Comparison of ENCODE assay signal across 15 mouse cellular contexts in genomic region chr5:113780082-113780752, GRCm38 (mm10). TPM values are rescaled to one million over a fixed set of nuclear protein-coding genes. Genes with fewer than 3 reads are reported as not detected.
DNase-seq lines count a peak whose midpoint lies in the region; ATAC-seq lines count a peak whose summit lies in the region.
"Had no signal": no experiment of that assay in that cellular context is flagged by ENCODE, and none has a peak within 500 bp of the region (broad histone marks: within the 10 kb centered on the region; RNA-seq: fewer than 3 reads in every experiment).

No protein-coding gene starts in this region.

- H3K27ac ChIP-seq in forebrain, embryonic 13.5 days = no peak overlapping the region
- H3K27ac ChIP-seq in forebrain, embryonic 11.5 days (ENCODE audit: low read depth, low read length) = no peak overlapping the region
- H3K27ac ChIP-seq in liver, embryonic 11.5 days (ENCODE audit: low read depth, low read length) = no peak overlapping the region
- H3K27ac ChIP-seq in hindbrain, embryonic 15.5 days (replicated peaks) = no peak overlapping the region
- no peak overlapping the region for H3K27ac ChIP-seq in midbrain, embryonic 14.5 days (replicated peaks; ENCODE audit: low read depth, low read length)
- H3K27ac ChIP-seq: lung, embryonic 15.5 days had no signal

- H3K4me3 ChIP-seq in forebrain, embryonic 13.5 days = no peak overlapping the region
- H3K4me3 ChIP-seq in forebrain, embryonic 11.5 days (ENCODE audit: low read depth, low read length) = no peak overlapping the region
- no peak overlapping the region for H3K4me3 ChIP-seq in liver, embryonic 11.5 days (ENCODE audit: low read depth, low read length)
- no peak overlapping the region for H3K4me3 ChIP-seq in hindbrain, embryonic 15.5 days
- H3K4me3 ChIP-seq in midbrain, embryonic 14.5 days (replicated peaks; ENCODE audit: low read depth, low read length) = no peak overlapping the region
- H3K4me3 ChIP-seq: lung, embryonic 15.5 days had no signal

- no peak for DNase-seq in forebrain, embryonic 11.5 days (ENCODE audit: low spot score)
- no peak for DNase-seq in liver, embryonic 11.5 days (ENCODE audit: low spot score)
- no peak for DNase-seq in liver
- no peak for DNase-seq in midbrain, embryonic 14.5 days
- no peak for DNase-seq in testis, postnatal 14 days (ENCODE audit: low spot score)
- no peak for DNase-seq in embryo, embryonic 10 days (ENCODE audit: low spot score)
- DNase-seq: cerebellum, adult 2 months; heart, postnatal 4 days; kidney, adult 8-10 months; retina, postnatal 1 day had no signal

- peak; percentile 33; the same call in 1 of the 2 replicates for ATAC-seq in forebrain, embryonic 13.5 days
- no peak for ATAC-seq in forebrain, embryonic 11.5 days (replicated peaks; ENCODE audit: low FRiP score)
- peak; percentile 26; the same call in 1 of the 2 replicates for ATAC-seq in liver, embryonic 11.5 days (replicated peaks; ENCODE audit: low FRiP score)
- ATAC-seq in hindbrain, embryonic 15.5 days (ENCODE audit: low FRiP score, low read depth) = peak; percentile 74
- peak; percentile 40; the same call in 1 of the 2 replicates for ATAC-seq in midbrain, embryonic 14.5 days (ENCODE audit: low FRiP score, low TSS enrichment)
- ATAC-seq: forebrain, embryonic 16.5 days; Patski had no signal

- H3K9ac ChIP-seq in forebrain, embryonic 13.5 days = no peak overlapping the region
- H3K9ac ChIP-seq in forebrain, embryonic 11.5 days (ENCODE audit: low read length) = no peak overlapping the region
- no peak overlapping the region for H3K9ac ChIP-seq in liver, embryonic 11.5 days (ENCODE audit: low read depth, low read length)
- no peak overlapping the region for H3K9ac ChIP-seq in hindbrain, embryonic 15.5 days
- no peak overlapping the region for H3K9ac ChIP-seq in midbrain, embryonic 14.5 days (replicated peaks; ENCODE audit: low read length)
- H3K9ac ChIP-seq: lung, embryonic 15.5 days had no signal

- no peaks in the 10 kb centered on the region for H3K9me3 ChIP-seq in forebrain, embryonic 13.5 days (replicated peaks)
- no peaks in the 10 kb centered on the region for H3K9me3 ChIP-seq in forebrain, embryonic 11.5 days (ENCODE audit: control insufficient read depth, low read length)
- no peaks in the 10 kb centered on the region for H3K9me3 ChIP-seq in liver, embryonic 11.5 days (ENCODE audit: control insufficient read depth, low read length)
- no peaks in the 10 kb centered on the region for H3K9me3 ChIP-seq in hindbrain, embryonic 15.5 days
- no peaks in the 10 kb centered on the region for H3K9me3 ChIP-seq in midbrain, embryonic 14.5 days (ENCODE audit: control insufficient read depth, low read length)
- H3K9me3 ChIP-seq: lung, embryonic 15.5 days had no signal

- no peaks in the 10 kb centered on the region for H3K4me1 ChIP-seq in forebrain, embryonic 13.5 days
- no peaks in the 10 kb centered on the region; the same call in 1 of the 2 replicates for H3K4me1 ChIP-seq in forebrain, embryonic 11.5 days (replicated peaks; ENCODE audit: control insufficient read depth, insufficient read depth, low read length)
- peaks cover 2% of the 10 kb centered on the region; the same call in 1 of the 2 replicates for H3K4me1 ChIP-seq in liver, embryonic 11.5 days (replicated peaks; ENCODE audit: control insufficient read depth, insufficient read depth, low read length)
- H3K4me1 ChIP-seq in hindbrain, embryonic 15.5 days (replicated peaks) = no peaks in the 10 kb centered on the region
- H3K4me1 ChIP-seq in midbrain, embryonic 14.5 days (ENCODE audit: control insufficient read depth, insufficient read depth, low read length) = no peaks in the 10 kb centered on the region

- H3K4me2 ChIP-seq in forebrain, embryonic 13.5 days = no peak overlapping the region
- H3K4me2 ChIP-seq in forebrain, embryonic 11.5 days (ENCODE audit: low read depth, low read length, severe bottlenecking) = no peak overlapping the region
- H3K4me2 ChIP-seq in liver, embryonic 11.5 days = no peak overlapping the region
- H3K4me2 ChIP-seq in hindbrain, embryonic 15.5 days = no peak overlapping the region
- H3K4me2 ChIP-seq in midbrain, embryonic 14.5 days (ENCODE audit: low read length) = no peak overlapping the region
- H3K4me2 ChIP-seq: lung, embryonic 15.5 days had no signal

- H3K36me3 ChIP-seq in forebrain, embryonic 13.5 days (ENCODE audit: poor library complexity, severe bottlenecking) = peaks cover 35% of the 10 kb centered on the region
- peaks cover 7% of the 10 kb centered on the region; the same call in 1 of the 2 replicates for H3K36me3 ChIP-seq in forebrain, embryonic 11.5 days (ENCODE audit: control insufficient read depth, insufficient read depth, low read length)
- H3K36me3 ChIP-seq in liver, embryonic 11.5 days (ENCODE audit: control insufficient read depth, insufficient read depth, low read length) = peaks cover 13% of the 10 kb centered on the region
- peaks cover 20% of the 10 kb centered on the region for H3K36me3 ChIP-seq in hindbrain, embryonic 15.5 days
- H3K36me3 ChIP-seq in midbrain, embryonic 14.5 days (ENCODE audit: control insufficient read depth, insufficient read depth, low read length) = peaks cover 31% of the 10 kb centered on the region

- H3K27me3 ChIP-seq in forebrain, embryonic 13.5 days = peaks cover 32% of the 10 kb centered on the region
- no peaks in the 10 kb centered on the region for H3K27me3 ChIP-seq in forebrain, embryonic 11.5 days (ENCODE audit: control insufficient read depth, insufficient read depth, low read length)
- H3K27me3 ChIP-seq in liver, embryonic 11.5 days (replicated peaks; ENCODE audit: control insufficient read depth, insufficient read depth, low read length) = peaks cover 15% of the 10 kb centered on the region
- H3K27me3 ChIP-seq in hindbrain, embryonic 15.5 days = peaks cover 12% of the 10 kb centered on the region; the same call in 1 of the 2 replicates
- H3K27me3 ChIP-seq in midbrain, embryonic 14.5 days (ENCODE audit: control insufficient read depth, insufficient read depth, low read length) = peaks cover 3% of the 10 kb centered on the region; the same call in 1 of the 2 replicates
- H3K27me3 ChIP-seq: Patski had no signal

- 96% methylated on average over 3 of the region's 3 CpGs for WGBS in forebrain, embryonic 13.5 days
- 91% methylated on average over 3 of the region's 3 CpGs for WGBS in forebrain, embryonic 11.5 days
- WGBS in liver, embryonic 11.5 days = 91% methylated on average over 3 of the region's 3 CpGs
- WGBS in hindbrain, embryonic 15.5 days = 97% methylated on average over 3 of the region's 3 CpGs
- 92% methylated on average over 3 of the region's 3 CpGs for WGBS in midbrain, embryonic 14.5 days

RNA-seq across cellular contexts. Expression of gene Iscu, which starts 7.7 kb away (rescaled TPM):
- polyA plus RNA-seq in forebrain, embryonic 13.5 days (2015; fragmentation: Nextera tagmentation; extraction: Ambion mirVana) = 97.3 and 104 TPM in 2 replicates
- polyA plus RNA-seq in forebrain, embryonic 11.5 days (2014; fragmentation: Nextera tagmentation; extraction: Ambion mirVana) = 99.4 and 105 TPM in 2 replicates
- polyA plus RNA-seq in liver, embryonic 11.5 days (2014; fragmentation: Nextera tagmentation; extraction: Ambion mirVana) = 109 and 117 TPM in 2 replicates
- polyA plus RNA-seq in hindbrain, embryonic 15.5 days (2015; fragmentation: Nextera tagmentation; extraction: Ambion mirVana) = 87.6 and 89.9 TPM in 2 replicates
- 87.6 and 92.2 TPM in 2 replicates for polyA plus RNA-seq in midbrain, embryonic 14.5 days (2014; fragmentation: Nextera tagmentation; extraction: Ambion mirVana)

RNA-seq across cellular contexts. Expression of gene Sart3, which starts 7.9 kb away (rescaled TPM):
- polyA plus RNA-seq in forebrain, embryonic 13.5 days (2015; fragmentation: Nextera tagmentation; extraction: Ambion mirVana) = 57.2 and 59.9 TPM in 2 replicates
- polyA plus RNA-seq in forebrain, embryonic 11.5 days (2014; fragmentation: Nextera tagmentation; extraction: Ambion mirVana) = 77.5 and 81.8 TPM in 2 replicates
- 52.0 and 54.4 TPM in 2 replicates for polyA plus RNA-seq in liver, embryonic 11.5 days (2014; fragmentation: Nextera tagmentation; extraction: Ambion mirVana)
- polyA plus RNA-seq in hindbrain, embryonic 15.5 days (2015; fragmentation: Nextera tagmentation; extraction: Ambion mirVana) = 45.7 and 47.4 TPM in 2 replicates
- 36.4 and 40.1 TPM in 2 replicates for polyA plus RNA-seq in midbrain, embryonic 14.5 days (2014; fragmentation: Nextera tagmentation; extraction: Ambion mirVana)

RNA-seq across cellular contexts. Expression of gene Tmem119, which starts 20.1 kb away (rescaled TPM):
- polyA plus RNA-seq in forebrain, embryonic 13.5 days (2015; fragmentation: Nextera tagmentation; extraction: Ambion mirVana) = 3.4 and 4.4 TPM in 2 replicates
- 11.6 and 14.5 TPM in 2 replicates for polyA plus RNA-seq in forebrain, embryonic 11.5 days (2014; fragmentation: Nextera tagmentation; extraction: Ambion mirVana)
- 15.6 and 16.9 TPM in 2 replicates for polyA plus RNA-seq in liver, embryonic 11.5 days (2014; fragmentation: Nextera tagmentation; extraction: Ambion mirVana)
- polyA plus RNA-seq in hindbrain, embryonic 15.5 days (2015; fragmentation: Nextera tagmentation; extraction: Ambion mirVana) = 6.5 and 6.6 TPM in 2 replicates
- 1.00 and 3.2 TPM in 2 replicates for polyA plus RNA-seq in midbrain, embryonic 14.5 days (2014; fragmentation: Nextera tagmentation; extraction: Ambion mirVana)
- polyA plus RNA-seq: Patski had no signal

RNA-seq across cellular contexts. Expression of gene Ficd, which starts 44.6 kb away (rescaled TPM):
- 5.6 and 5.8 TPM in 2 replicates for polyA plus RNA-seq in forebrain, embryonic 13.5 days (2015; fragmentation: Nextera tagmentation; extraction: Ambion mirVana)
- 3.4 and 4.6 TPM in 2 replicates for polyA plus RNA-seq in forebrain, embryonic 11.5 days (2014; fragmentation: Nextera tagmentation; extraction: Ambion mirVana)
- 2.9 and 3.7 TPM in 2 replicates for polyA plus RNA-seq in liver, embryonic 11.5 days (2014; fragmentation: Nextera tagmentation; extraction: Ambion mirVana)
- polyA plus RNA-seq in hindbrain, embryonic 15.5 days (2015; fragmentation: Nextera tagmentation; extraction: Ambion mirVana) = 10.6 and 10.9 TPM in 2 replicates
- polyA plus RNA-seq in midbrain, embryonic 14.5 days (2014; fragmentation: Nextera tagmentation; extraction: Ambion mirVana) = 6.7 TPM in 2 replicates

RNA-seq across cellular contexts. Expression of gene Selplg, which starts 52.2 kb away (rescaled TPM):
- 0.40 and 0.62 TPM in 2 replicates for polyA plus RNA-seq in forebrain, embryonic 13.5 days (2015; fragmentation: Nextera tagmentation; extraction: Ambion mirVana)
- polyA plus RNA-seq in forebrain, embryonic 11.5 days (2014; fragmentation: Nextera tagmentation; extraction: Ambion mirVana) = 0.67 and 1.4 TPM in 2 replicates
- 17.1 and 17.8 TPM in 2 replicates for polyA plus RNA-seq in liver, embryonic 11.5 days (2014; fragmentation: Nextera tagmentation; extraction: Ambion mirVana)
- polyA plus RNA-seq in hindbrain, embryonic 15.5 days (2015; fragmentation: Nextera tagmentation; extraction: Ambion mirVana) = 2.1 and 3.0 TPM in 2 replicates
- polyA plus RNA-seq in midbrain, embryonic 14.5 days (2014; fragmentation: Nextera tagmentation; extraction: Ambion mirVana) = 1.1 and 2.6 TPM in 2 replicates
